Mouse (Mus musculus): ENCODE measurements around the gene S1pr4. TPM values are rescaled to one million over a fixed set of nuclear protein-coding genes. Genes with fewer than 3 reads are reported as not detected.
A peak's percentile ranks its signal among the peaks of the same experiment; 100 is the strongest.

S1pr4 gene
- polyA plus RNA-seq (2012; fragmentation: generic; extraction: Trizol), result not detected

GRCm38 (mm10) chr10:81500032-81500431, at the start of gene S1pr4:
Gene S1pr4 (minus strand): TSS chr10:81500132.
- Histone ChIP-seq H3K4me3 (no peak within 1 kb of the TSS), H3ac (ENCODE audit: control insufficient read depth, insufficient read length) (no peak within 1 kb of the TSS), H3K27me3 (ENCODE audit: control insufficient read depth, insufficient read depth, insufficient read length) (no peaks in the 10 kb centered on the region), H3K4me2 (ENCODE audit: low read depth) (no peak within 1 kb of the TSS), H3K36me3 (ENCODE audit: control insufficient read depth, insufficient read depth) (no peaks in the 10 kb centered on the region), H3K79me2 (ENCODE audit: control insufficient read depth, insufficient read depth) (peaks cover 9% of the 10 kb centered on the region)
- no peak for TF ChIP-seq USF1 (IDR thresholded peaks at IDR 0.05; ENCODE audit: low read depth)

GRCm38 (mm10) chr10:81548944-81549343, 49.0 kb upstream of the S1pr4 start:
- Histone ChIP-seq H3K27me3 (ENCODE audit: control insufficient read depth, insufficient read depth, insufficient read length) (no peaks in the 10 kb centered on the region), H3K4me2 (ENCODE audit: low read depth) (no peak overlapping the region), H3K36me3 (ENCODE audit: control insufficient read depth, insufficient read depth) (no peaks in the 10 kb centered on the region), H3K79me2 (ENCODE audit: control insufficient read depth, insufficient read depth) (peaks cover 8% of the 10 kb centered on the region), H3ac (ENCODE audit: control insufficient read depth, insufficient read length) (no peak overlapping the region), H3K4me3 (no peak overlapping the region)
- no peak for TF ChIP-seq TCF12 (IDR thresholded peaks at IDR 0.05; ENCODE audit: insufficient read depth, poor library complexity, severe bottlenecking)
- no peak for TF ChIP-seq TCF3 (IDR thresholded peaks at IDR 0.05; ENCODE audit: insufficient read length, low read depth)
- TF ChIP-seq POLR2A (IDR thresholded peaks at IDR 0.05; ENCODE audit: insufficient read length, low read depth), result no peak
- no peak for TF ChIP-seq POLR2AphosphoS2 (IDR thresholded peaks at IDR 0.05; ENCODE audit: insufficient read length, low read depth)

DNA sequence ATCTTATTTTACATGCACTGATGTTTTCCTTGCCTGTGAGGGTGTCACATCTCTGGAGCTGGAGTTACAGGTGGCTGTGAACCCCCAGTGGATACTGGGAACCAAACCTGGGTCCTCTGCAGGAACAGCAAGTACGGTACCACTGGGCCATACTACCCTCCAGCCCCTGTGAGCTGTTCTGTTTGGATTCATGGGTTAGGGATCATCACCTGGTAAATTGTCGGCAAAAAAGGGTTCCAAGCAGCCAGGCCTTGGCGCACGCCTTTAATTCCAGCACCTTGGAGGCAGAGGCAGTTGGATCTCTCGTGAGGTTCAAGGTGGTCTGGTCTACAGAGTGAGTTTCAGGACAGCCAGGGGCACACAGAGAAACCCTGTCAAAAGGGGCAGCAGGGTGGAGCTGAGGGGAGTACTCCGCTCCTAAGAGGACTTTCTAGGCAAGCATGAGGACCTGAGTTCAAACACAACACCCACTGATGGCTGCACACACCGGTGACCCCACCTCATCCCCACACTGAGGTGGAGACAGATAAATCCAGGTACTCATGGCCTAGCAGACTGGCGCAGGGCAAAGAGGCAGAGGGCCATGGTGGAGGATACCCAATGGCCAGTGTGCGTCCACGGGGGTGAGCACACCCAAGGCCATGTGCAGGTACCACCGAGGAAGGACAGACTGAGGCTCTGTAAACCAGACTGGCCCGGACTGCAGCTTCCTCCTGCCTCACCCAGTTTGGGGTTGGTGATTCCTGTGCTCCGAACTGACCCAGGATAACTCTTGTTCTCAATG, 47.0 kb upstream of the S1pr4 start:
- H3K4me2 ChIP-seq (ENCODE audit: low read depth), result no peak overlapping the region
- no peak overlapping the region for H3ac ChIP-seq (ENCODE audit: control insufficient read depth, insufficient read length)
- no peak overlapping the region for H3K4me3 ChIP-seq
- H3K36me3 ChIP-seq (ENCODE audit: control insufficient read depth, insufficient read depth), result no peaks in the 10 kb centered on the region
- TF ChIP-seq E2F4 (IDR thresholded peaks at IDR 0.05; ENCODE audit: insufficient read depth) (no peak), TCF3 (IDR thresholded peaks at IDR 0.05; ENCODE audit: insufficient read length, low read depth) (no peak), TCF12 (IDR thresholded peaks at IDR 0.05; ENCODE audit: insufficient read depth, poor library complexity, severe bottlenecking) (no peak), MYOD1 (IDR thresholded peaks at IDR 0.05; ENCODE audit: control insufficient read depth in 1 of 3, insufficient read length in 2 of 3, low read depth in 2 of 3) (no peak), REST (IDR thresholded peaks at IDR 0.05; ENCODE audit: insufficient read depth, insufficient read length) (no peak), MAX (IDR thresholded peaks at IDR 0.05; ENCODE audit: low read depth) (no peak)
- H3K27me3 ChIP-seq (ENCODE audit: control insufficient read depth, insufficient read depth, insufficient read length), result no peaks in the 10 kb centered on the region
- peaks cover 27% of the 10 kb centered on the region for H3K79me2 ChIP-seq (ENCODE audit: control insufficient read depth, insufficient read depth)

DNA sequence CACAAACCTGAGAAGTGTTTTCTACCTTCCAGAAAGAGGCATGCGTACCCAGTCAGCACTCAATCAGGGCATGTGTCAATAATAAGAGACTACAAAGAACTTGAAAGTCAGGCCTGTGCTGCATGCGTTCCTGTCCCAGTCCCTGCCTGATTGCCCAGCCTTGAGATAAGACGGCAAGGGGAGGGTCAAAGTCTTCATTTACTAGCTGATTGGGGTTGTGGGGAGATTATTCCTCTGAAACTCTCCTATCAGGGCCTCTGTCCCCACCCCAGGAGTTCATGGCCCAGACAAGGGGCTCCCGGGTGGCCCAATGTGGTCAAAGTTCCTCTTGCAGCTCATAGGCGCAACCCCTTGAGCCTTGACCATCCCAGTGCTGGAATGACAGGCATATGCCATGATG, 46.4 kb upstream of the S1pr4 start:
- H3K4me3 ChIP-seq, result no peak overlapping the region
- TF ChIP-seq MYOG (IDR thresholded peaks at IDR 0.05; ENCODE audit: control insufficient read depth in 1 of 3, insufficient read depth in 1 of 3, insufficient read length in 2 of 3, low read depth in 2 of 3) (no peak), TCF12 (IDR thresholded peaks at IDR 0.05; ENCODE audit: insufficient read depth, poor library complexity, severe bottlenecking) (no peak), SRF (IDR thresholded peaks at IDR 0.05; ENCODE audit: control insufficient read depth, insufficient read length, low read depth) (no peak), CEBPB (IDR thresholded peaks at IDR 0.05; ENCODE audit: insufficient read depth, poor library complexity, severe bottlenecking) (no peak), REST (IDR thresholded peaks at IDR 0.05; ENCODE audit: insufficient read depth, insufficient read length) (no peak), E2F4 (IDR thresholded peaks at IDR 0.05; ENCODE audit: insufficient read depth) (no peak)
- H3K79me2 ChIP-seq (ENCODE audit: control insufficient read depth, insufficient read depth), result peaks cover 34% of the 10 kb centered on the region
- no peaks in the 10 kb centered on the region for H3K27me3 ChIP-seq (ENCODE audit: control insufficient read depth, insufficient read depth, insufficient read length)
- H3ac ChIP-seq (ENCODE audit: control insufficient read depth, insufficient read length), result no peak overlapping the region
- H3K4me2 ChIP-seq (ENCODE audit: low read depth), result no peak overlapping the region
- no peaks in the 10 kb centered on the region for H3K36me3 ChIP-seq (ENCODE audit: control insufficient read depth, insufficient read depth)

DNA sequence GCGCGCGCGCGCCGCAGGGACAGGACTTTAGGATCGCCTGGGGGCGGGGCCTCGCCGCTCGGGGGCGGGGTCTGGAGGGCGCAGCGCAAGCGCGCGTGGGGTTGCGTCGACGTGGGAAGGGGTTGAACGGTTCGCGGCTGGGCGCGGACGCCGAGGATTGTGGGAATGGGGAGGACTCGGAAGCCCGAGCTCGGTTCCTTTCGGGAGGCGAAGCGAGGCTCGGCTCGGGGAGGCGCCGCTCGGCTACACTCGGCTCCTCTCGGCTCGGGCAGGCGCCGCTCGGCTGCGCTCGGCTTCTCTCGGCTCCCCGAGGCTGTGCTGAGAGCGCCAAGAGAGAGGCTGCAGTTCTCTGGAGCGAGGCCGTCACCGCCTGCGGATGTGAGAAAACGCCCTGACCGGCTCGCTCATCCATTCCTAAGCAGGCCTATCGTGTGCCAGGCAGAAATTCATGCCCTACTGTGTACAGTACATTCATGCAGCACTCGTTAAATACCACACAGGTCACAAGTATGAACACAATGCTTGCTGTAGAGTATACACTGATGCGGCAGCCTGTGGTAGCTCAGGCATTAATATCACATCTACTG, 45.3 kb upstream of the S1pr4 start, which contains the start of gene Gna11:
Gene Gna11, minus strand, starts transcription at position 30 of the 587 bp plus-strand sequence.
- peak within 1 kb of the TSS; percentile 98 for H3K4me2 ChIP-seq (ENCODE audit: low read depth)
- peak within 1 kb of the TSS; percentile 82 for H3ac ChIP-seq (ENCODE audit: control insufficient read depth, insufficient read length)
- no peaks in the 10 kb centered on the region for H3K36me3 ChIP-seq (ENCODE audit: control insufficient read depth, insufficient read depth)
- H3K79me2 ChIP-seq (ENCODE audit: control insufficient read depth, insufficient read depth), result peaks cover 45% of the 10 kb centered on the region
- H3K4me3 ChIP-seq, result peak within 1 kb of the TSS; percentile 44
- TF ChIP-seq E2F4 (IDR thresholded peaks at IDR 0.05; ENCODE audit: insufficient read depth), result peak; percentile 7
- TF ChIP-seq POLR2A (IDR thresholded peaks at IDR 0.05; ENCODE audit: insufficient read length, low read depth), result peak; percentile 61
- no peak for TF ChIP-seq POLR2AphosphoS2 (IDR thresholded peaks at IDR 0.05; ENCODE audit: insufficient read length, low read depth)
- no peak for TF ChIP-seq MAX (IDR thresholded peaks at IDR 0.05; ENCODE audit: low read depth)
- no peaks in the 10 kb centered on the region for H3K27me3 ChIP-seq (ENCODE audit: control insufficient read depth, insufficient read depth, insufficient read length)

Data from myocyte (in vitro differentiated cells).